Mouse (Mus musculus) stomach, embryonic 14.5 days (tissue): ENCODE results near the gene Fars2. TPM values are rescaled to one million over a fixed set of nuclear protein-coding genes. Genes with fewer than 3 reads are reported as not detected.

Experiments used
- ATAC-seq: fragments of 200-750 bp; cut with Nextera tagmentation; 2 replicates; pipeline ENCODE4 v1.8.0; 2017; ENCODE audit warnings: low read depth, moderate TSS enrichment; ENCODE audit not compliant: insufficient number of reproducible peaks, insufficient read depth, low FRiP score
- H3K27ac ChIP-seq: fragments of 300-500 bp; sonication (generic); 2 replicates; pipeline ENCODE4 v1.5.1; 2014; ENCODE audit warnings: mild to moderate bottlenecking, low read length, moderate library complexity, mixed read lengths
- H3K27me3 ChIP-seq: fragments of 300-500 bp; sonication (generic); 2 replicates; pipeline ENCODE4 v1.6.1; 2014; ENCODE audit warnings: low read length, control low read depth, mixed read lengths; ENCODE audit not compliant: control insufficient read depth, insufficient read depth
- H3K36me3 ChIP-seq: fragments of 300-500 bp; sonication (generic); 2 replicates; pipeline ENCODE4 v1.6.1; 2014; ENCODE audit warnings: mild to moderate bottlenecking, control low read depth, low read length, moderate library complexity, mixed read lengths; ENCODE audit not compliant: control insufficient read depth, insufficient read depth
- H3K4me1 ChIP-seq: fragments of 300-500 bp; sonication (generic); 2 replicates; pipeline ENCODE4 v1.6.1; 2014; ENCODE audit warnings: low read length, control low read depth, mixed read lengths; ENCODE audit not compliant: control insufficient read depth, insufficient read depth
- H3K4me2 ChIP-seq: fragments of 300-500 bp; sonication (generic); replicated peaks from 2 replicates; pipeline ENCODE4 v1.6.1; 2014; ENCODE audit warnings: low read depth, low read length, control low read depth
- H3K4me3 ChIP-seq: fragments of 300-500 bp; sonication (generic); 2 replicates; pipeline ENCODE4 v1.5.1; 2014; ENCODE audit warnings: low read depth, low read length, control low read depth
- H3K9ac ChIP-seq: fragments of 300-500 bp; sonication (generic); replicated peaks from 2 replicates; pipeline ENCODE4 v1.6.1; 2014; ENCODE audit warnings: low read depth, mild to moderate bottlenecking, control low read depth, low read length, moderate library complexity, mixed read lengths
- H3K9me3 ChIP-seq: fragments of 300-500 bp; sonication (generic); 2 replicates; pipeline ENCODE4 v1.6.1; 2016; ENCODE audit warnings: low read depth, low read length, control low read depth; ENCODE audit not compliant: control insufficient read depth
- WGBS: fragments of 180-500 bp; shearing (Covaris S2); extraction: QIAGEN DNeasy Blood & Tissue Kit; methylation state at CpG from one replicate; pipeline ENCODE4 v1.1.7; 2014; 5-methylcytosine and 5-hydroxymethylcytosine counted together
- polyA plus RNA-seq: library from polyadenylated mRNA; unstranded; fragments of >200 nt; fragmentation: Nextera tagmentation; extraction: Ambion mirVana; gene quantifications from 2 replicates; pipeline ENCODE4 v1.2.1, GENCODE M21; 2014

The Fars2 gene
- polyA plus RNA-seq, 1 experiment from 2014 or later, result 40.0 TPM

DNA sequence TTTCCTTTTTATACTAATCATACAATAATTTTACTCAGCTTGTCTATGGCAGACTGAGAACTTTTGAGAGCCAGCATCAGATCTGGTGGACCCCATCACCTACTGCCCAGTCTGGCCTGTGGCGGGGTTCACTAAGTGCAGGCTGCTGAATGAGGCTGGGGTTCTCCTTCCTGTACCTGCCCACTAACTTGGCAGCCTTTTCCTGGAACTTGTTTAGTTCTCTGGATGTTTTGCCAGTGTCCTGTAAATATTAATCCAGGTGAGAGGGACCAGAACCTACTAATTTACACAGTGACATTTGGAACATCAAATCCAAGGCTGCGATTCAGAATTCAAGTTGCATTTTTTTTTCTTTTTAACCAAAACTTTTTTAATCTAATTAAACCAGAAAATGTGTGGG lies 367.2 kb downstream of the Fars2 start:
- no peaks in the 10 kb centered on the region for H3K4me1 ChIP-seq
- H3K4me3 ChIP-seq, result no peak overlapping the region
- H3K27me3 ChIP-seq, result no peaks in the 10 kb centered on the region
- H3K27ac ChIP-seq, result no peak overlapping the region
- WGBS, result 96% methylated on average over 2 of the region's 2 CpGs
- no peak overlapping the region for H3K9ac ChIP-seq
- no peak for ATAC-seq
- no peaks in the 10 kb centered on the region for H3K36me3 ChIP-seq
- H3K4me2 ChIP-seq, result no peak overlapping the region
- no peaks in the 10 kb centered on the region for H3K9me3 ChIP-seq

DNA sequence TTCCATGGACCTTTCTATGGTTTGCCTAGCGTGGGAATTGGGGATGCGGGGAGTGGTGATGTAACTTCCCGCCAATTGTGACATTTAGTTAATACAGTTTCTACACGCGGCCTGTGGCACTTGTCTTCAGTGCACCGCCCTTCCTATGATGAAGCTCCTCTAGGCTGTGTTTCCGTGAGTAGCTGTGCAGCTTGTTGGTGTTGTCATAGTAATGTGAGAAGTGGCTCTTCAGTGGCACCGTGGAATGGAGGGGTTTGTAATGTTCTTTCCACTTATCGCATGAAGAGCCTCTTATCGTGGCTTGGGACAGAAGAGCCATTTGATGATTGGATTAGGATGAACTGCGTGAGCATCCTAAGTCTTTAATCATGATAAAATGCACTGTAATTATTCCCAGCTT lies 369.5 kb downstream of the Fars2 start:
- Histone ChIP-seq H3K27me3 (no peaks in the 10 kb centered on the region), H3K4me3 (no peak overlapping the region)

DNA sequence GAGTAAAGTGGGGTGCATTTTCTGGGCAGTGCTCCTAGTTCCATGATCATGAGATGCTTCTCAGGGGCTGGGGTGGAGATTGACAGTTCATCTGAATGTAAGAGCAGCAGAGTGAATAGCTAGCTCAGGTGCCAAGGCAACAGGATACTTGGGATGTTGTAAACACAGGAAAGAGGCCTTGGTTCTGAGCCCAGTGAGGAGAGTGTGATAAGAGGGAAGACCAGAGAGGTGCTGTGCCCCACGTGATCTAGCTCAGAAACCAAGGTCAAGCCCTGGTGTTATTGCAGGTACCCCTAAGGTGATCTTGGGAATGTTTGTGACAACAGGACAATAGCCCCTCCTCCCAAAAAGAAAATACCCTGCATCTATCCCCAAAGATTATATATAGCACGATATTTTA lies 372.2 kb downstream of the Fars2 start:
- 63% methylated on average over 2 of the region's 2 CpGs for WGBS
- no peak overlapping the region for H3K4me3 ChIP-seq
- no peaks in the 10 kb centered on the region for H3K9me3 ChIP-seq
- no peak overlapping the region for H3K4me2 ChIP-seq
- no peak overlapping the region for H3K9ac ChIP-seq
- H3K27me3 ChIP-seq, result no peaks in the 10 kb centered on the region
- ATAC-seq, result no peak
- no peaks in the 10 kb centered on the region for H3K36me3 ChIP-seq
- H3K27ac ChIP-seq, result no peak overlapping the region
- no peaks in the 10 kb centered on the region for H3K4me1 ChIP-seq

More for the DNA sequence above, 369.5 kb downstream of the Fars2 start:
- Histone ChIP-seq H3K4me2 (no peak overlapping the region), H3K4me1 (no peaks in the 10 kb centered on the region), H3K9ac (no peak overlapping the region), H3K27ac (no peak overlapping the region), H3K9me3 (no peaks in the 10 kb centered on the region), H3K36me3 (no peaks in the 10 kb centered on the region)
- ATAC-seq, result no peak
- 86% methylated on average over 11 of the region's 11 CpGs for WGBS

DNA sequence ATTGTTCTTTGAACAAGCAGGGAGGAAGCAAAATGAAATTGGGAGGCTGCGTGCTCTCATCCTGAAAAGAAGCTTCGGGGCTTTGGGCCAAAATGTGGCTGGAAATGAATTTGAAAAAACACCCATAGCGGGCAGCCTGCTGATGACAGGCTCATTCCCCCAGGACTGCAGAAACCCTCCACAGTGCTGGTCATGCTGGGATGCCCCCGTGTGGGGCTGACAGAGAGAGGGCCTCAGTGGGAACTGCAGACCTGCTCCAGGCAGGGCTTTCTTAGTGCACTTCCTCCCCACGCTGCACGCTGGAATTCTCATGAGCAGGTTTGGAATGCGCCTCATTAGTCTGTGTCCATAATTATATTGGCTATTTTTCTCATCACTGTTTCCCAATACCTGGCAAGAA lies 373.4 kb downstream of the Fars2 start:
- ATAC-seq, result no peak
- no peaks in the 10 kb centered on the region for H3K27me3 ChIP-seq
- no peaks in the 10 kb centered on the region for H3K36me3 ChIP-seq
- no peak overlapping the region for H3K4me2 ChIP-seq
- no peaks in the 10 kb centered on the region for H3K9me3 ChIP-seq
- no peak overlapping the region for H3K27ac ChIP-seq
- no peak overlapping the region for H3K9ac ChIP-seq
- no peaks in the 10 kb centered on the region for H3K4me1 ChIP-seq
- 62% methylated on average over 7 of the region's 7 CpGs for WGBS
- no peak overlapping the region for H3K4me3 ChIP-seq

DNA sequence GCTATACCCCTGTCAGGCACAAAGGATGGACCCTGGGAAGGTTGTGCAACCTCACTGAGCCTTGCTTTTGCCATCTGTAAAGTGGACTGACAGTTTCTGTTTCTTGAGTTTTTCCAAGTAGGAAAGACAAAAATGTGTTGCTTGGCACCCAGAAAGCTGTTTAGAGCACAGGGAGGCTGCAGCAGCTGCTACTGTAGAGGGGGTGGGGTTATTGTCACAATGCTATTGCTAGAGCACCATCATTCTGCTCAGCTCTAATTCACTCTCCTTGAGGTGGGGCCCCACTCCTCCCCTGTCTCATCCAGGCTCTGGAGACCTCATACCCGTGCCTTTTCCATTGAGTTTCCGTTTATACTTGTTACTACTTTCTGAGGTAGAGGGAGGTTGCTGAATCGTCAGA lies 375.2 kb downstream of the Fars2 start:
- Histone ChIP-seq H3K27ac (no peak overlapping the region), H3K9ac (no peak overlapping the region), H3K27me3 (no peaks in the 10 kb centered on the region), H3K4me1 (no peaks in the 10 kb centered on the region), H3K4me3 (no peak overlapping the region), H3K9me3 (no peaks in the 10 kb centered on the region), H3K36me3 (no peaks in the 10 kb centered on the region), H3K4me2 (no peak overlapping the region)
- no peak for ATAC-seq
- WGBS, result 69% methylated on average over 3 of the region's 3 CpGs

DNA sequence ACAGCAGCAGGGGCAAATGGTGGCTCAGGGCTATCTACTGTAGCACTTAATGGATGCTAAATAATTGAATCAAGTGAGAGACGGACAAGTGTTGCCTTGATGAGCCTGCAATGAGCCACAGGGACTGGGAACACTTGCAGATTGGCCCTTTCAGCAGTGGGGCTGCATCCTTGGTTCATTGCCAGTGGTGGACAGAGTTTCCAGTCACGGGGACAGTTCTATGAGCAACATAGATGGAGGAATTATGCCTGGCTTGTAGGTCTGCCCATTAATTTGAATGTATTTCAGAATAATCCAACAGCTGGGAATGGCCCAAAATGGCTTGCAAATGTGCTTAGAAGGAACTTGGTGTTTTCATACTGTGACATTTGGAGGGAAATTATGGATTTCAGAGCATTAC lies 376.1 kb downstream of the Fars2 start:
- H3K36me3 ChIP-seq, result no peaks in the 10 kb centered on the region
- no peak overlapping the region for H3K4me3 ChIP-seq
- no peaks in the 10 kb centered on the region for H3K4me1 ChIP-seq
- ATAC-seq, result no peak
- WGBS, result 67% methylated on average over 2 of the region's 2 CpGs
- H3K4me2 ChIP-seq, result no peak overlapping the region
- H3K27me3 ChIP-seq, result no peaks in the 10 kb centered on the region
- no peak overlapping the region for H3K27ac ChIP-seq
- no peaks in the 10 kb centered on the region for H3K9me3 ChIP-seq
- no peak overlapping the region for H3K9ac ChIP-seq

DNA sequence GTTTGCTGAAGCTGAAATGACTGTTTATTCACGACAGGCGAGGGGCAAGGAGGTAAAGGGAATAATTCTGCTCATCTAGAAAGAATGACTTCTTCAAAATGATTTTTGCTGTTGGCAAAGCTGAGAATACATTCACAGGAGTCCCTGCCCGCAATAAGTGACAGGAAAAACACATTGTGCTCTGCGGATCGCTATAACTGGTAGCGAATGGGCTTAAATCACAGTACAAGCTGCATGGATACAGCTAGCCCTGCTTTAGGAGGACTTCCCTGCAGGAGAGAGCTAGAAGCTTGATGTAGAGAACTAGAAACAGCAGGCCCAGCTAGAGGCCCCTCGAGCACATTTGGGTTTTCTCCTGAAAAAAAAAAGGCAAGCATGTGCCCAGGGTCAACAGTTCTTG lies 376.6 kb downstream of the Fars2 start:
- H3K4me1 ChIP-seq, result no peaks in the 10 kb centered on the region
- WGBS, result 78% methylated on average over 7 of the region's 7 CpGs
- H3K4me2 ChIP-seq, result no peak overlapping the region
- no peak overlapping the region for H3K9ac ChIP-seq
- H3K27ac ChIP-seq, result no peak overlapping the region
- no peak overlapping the region for H3K4me3 ChIP-seq
- H3K9me3 ChIP-seq, result no peaks in the 10 kb centered on the region
- ATAC-seq, result no peak
- no peaks in the 10 kb centered on the region for H3K27me3 ChIP-seq
- no peaks in the 10 kb centered on the region for H3K36me3 ChIP-seq

DNA sequence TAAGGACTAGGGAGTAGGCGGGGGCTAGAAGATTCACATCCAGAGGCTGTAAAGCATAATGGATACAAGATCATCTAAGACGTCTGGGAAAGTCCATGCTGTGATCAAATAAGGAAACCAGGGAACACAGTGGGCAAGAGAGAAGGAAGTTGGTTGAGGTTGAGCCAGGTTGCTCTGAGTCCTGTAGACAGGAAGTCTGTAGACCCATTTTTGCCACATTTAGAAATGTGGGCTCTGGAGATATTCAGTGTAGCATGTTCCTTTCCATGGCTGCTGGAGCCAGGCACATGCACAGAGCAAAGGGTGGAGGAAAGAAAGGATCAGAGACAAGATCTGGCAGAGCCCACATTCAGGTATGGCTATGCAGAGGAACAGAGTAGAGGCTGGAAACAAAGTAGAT lies 378.8 kb downstream of the Fars2 start:
- no peak overlapping the region for H3K4me3 ChIP-seq

DNA sequence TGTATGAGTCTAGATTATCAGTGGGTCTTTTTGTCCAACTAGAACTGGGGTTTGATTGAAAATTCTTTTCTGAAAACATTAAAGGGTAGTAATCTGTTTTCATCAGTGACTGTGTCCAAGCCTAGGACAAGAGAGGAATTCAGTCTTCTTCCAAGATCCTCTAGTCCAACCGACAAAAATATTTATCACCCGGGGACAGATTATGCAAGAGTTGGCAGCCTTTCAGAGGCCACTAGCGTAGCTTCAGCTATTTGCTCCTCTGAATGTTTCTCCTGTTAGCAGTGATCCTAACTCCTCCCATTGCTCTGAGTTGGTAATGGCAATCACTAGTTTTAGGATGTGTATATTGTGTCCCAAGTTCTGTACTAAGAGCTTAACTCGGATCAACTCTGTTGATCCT lies 380.1 kb downstream of the Fars2 start:
- H3K27ac ChIP-seq, result no peak overlapping the region
- 52% methylated on average over 4 of the region's 4 CpGs for WGBS
- no peaks in the 10 kb centered on the region for H3K4me1 ChIP-seq
- no peak for ATAC-seq
- no peaks in the 10 kb centered on the region for H3K9me3 ChIP-seq
- H3K27me3 ChIP-seq, result no peaks in the 10 kb centered on the region
- no peak overlapping the region for H3K4me3 ChIP-seq
- no peak overlapping the region for H3K4me2 ChIP-seq
- H3K36me3 ChIP-seq, result no peaks in the 10 kb centered on the region
- H3K9ac ChIP-seq, result no peak overlapping the region

More for the DNA sequence above, 378.8 kb downstream of the Fars2 start:
- Histone ChIP-seq H3K9ac (no peak overlapping the region), H3K9me3 (no peaks in the 10 kb centered on the region), H3K27ac (no peak overlapping the region), H3K36me3 (no peaks in the 10 kb centered on the region), H3K4me2 (no peak overlapping the region), H3K4me1 (no peaks in the 10 kb centered on the region), H3K27me3 (no peaks in the 10 kb centered on the region)
- ATAC-seq, result no peak
- 91% methylated on average over 2 of the region's 2 CpGs for WGBS
